Mouse (Mus musculus): ENCODE results near the gene Usp54. TPM values are rescaled to one million over a fixed set of nuclear protein-coding genes. Genes with fewer than 3 reads are reported as not detected.

The Usp54 gene
- polyA plus RNA-seq, 1 experiment from 2014 or later: 9.1 TPM

DNA sequence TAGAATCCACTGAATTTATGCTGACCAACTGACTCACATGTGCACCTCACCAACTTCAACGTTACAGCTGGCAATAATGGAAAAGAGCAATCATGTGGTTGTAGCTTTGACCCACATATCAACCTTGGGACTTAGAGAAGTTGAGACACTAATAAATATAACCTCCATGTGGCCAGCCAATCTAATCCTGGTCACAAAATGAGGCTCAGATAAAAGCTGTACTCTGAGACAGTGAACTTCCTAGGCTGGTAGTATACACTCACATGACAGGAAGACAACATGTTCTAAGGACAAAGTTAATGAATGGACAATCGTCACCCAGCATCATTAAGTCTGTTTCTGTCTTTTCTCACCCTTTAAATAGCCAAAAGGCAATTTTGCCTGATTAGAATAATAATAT is 14.4 kb downstream of the Usp54 start:
- H3K4me2 ChIP-seq (replicated peaks): no peak overlapping the region
- ATAC-seq (ENCODE audit: low FRiP score, low read depth): no peak
- 60% methylated on average over 2 of the region's 2 CpGs for WGBS
- no peak overlapping the region for H3K9ac ChIP-seq
- no peak overlapping the region for H3K27ac ChIP-seq
- H3K27me3 ChIP-seq: no peaks in the 10 kb centered on the region
- H3K4me1 ChIP-seq: peaks cover 11% of the 10 kb centered on the region; the same call in 1 of the 2 replicates
- H3K9me3 ChIP-seq: no peaks in the 10 kb centered on the region
- 0 out of 2 replicates have a peak, but pooled peaks cover 4% of the 10 kb centered on the region for H3K36me3 ChIP-seq
- H3K4me3 ChIP-seq: no peak overlapping the region

DNA sequence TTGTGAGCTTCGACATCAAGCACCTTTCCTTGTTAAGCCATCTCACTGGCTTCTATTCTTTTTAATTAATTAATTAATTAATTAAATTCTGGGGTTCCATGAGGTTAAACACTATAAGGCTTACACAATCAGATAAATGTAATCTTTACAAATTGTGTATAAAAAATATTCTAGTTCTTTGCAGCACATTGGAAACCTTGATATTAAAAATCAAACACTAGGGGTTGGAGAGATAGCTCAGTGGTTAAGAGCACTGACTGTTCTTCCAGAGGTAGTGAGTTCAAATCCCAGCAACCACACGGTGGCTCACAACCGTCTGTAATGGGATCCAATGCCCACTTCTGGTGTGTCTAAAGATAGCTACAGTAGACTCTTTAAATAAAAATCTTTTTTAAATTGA is 18.0 kb downstream of the Usp54 start:
- H3K27ac ChIP-seq: no peak overlapping the region
- H3K4me1 ChIP-seq: peaks cover 20% of the 10 kb centered on the region
- H3K36me3 ChIP-seq: peaks cover 5% of the 10 kb centered on the region; the same call in 1 of the 2 replicates
- H3K4me3 ChIP-seq: no peak overlapping the region
- 93% methylated on average over 3 of the region's 3 CpGs for WGBS
- no peak overlapping the region for H3K9ac ChIP-seq
- H3K9me3 ChIP-seq: no peaks in the 10 kb centered on the region
- H3K4me2 ChIP-seq (replicated peaks): no peak overlapping the region
- no peaks in the 10 kb centered on the region for H3K27me3 ChIP-seq
- ATAC-seq (ENCODE audit: low FRiP score, low read depth): no peak

DNA sequence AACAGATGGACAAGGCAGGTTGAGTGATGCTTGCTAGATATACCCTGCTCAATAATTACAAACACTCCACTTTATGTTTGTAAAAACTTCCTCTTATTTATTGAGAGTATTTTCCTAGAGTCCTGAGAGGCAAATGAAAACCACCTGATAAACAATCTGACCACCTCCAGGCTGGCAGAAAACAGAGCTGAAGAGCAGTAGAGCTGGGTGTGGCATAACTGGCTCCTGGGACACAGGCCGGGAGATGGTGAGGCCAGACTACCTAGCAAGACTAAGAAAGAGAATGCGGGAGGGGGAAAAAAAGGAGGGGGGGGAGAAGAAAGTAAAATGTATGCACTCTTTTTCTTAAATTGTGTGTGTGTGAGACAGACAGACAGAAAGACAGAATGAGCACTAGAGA is 18.5 kb downstream of the Usp54 start:
- no peak overlapping the region for H3K4me2 ChIP-seq (replicated peaks)
- no peak overlapping the region for H3K4me3 ChIP-seq
- H3K9me3 ChIP-seq: no peaks in the 10 kb centered on the region
- no peak overlapping the region for H3K27ac ChIP-seq
- H3K36me3 ChIP-seq: peaks cover 5% of the 10 kb centered on the region; the same call in 1 of the 2 replicates
- ATAC-seq (ENCODE audit: low FRiP score, low read depth): no peak
- 77% methylated on average over 2 of the region's 2 CpGs for WGBS
- no peak overlapping the region for H3K9ac ChIP-seq
- peaks cover 20% of the 10 kb centered on the region for H3K4me1 ChIP-seq
- H3K27me3 ChIP-seq: no peaks in the 10 kb centered on the region

DNA sequence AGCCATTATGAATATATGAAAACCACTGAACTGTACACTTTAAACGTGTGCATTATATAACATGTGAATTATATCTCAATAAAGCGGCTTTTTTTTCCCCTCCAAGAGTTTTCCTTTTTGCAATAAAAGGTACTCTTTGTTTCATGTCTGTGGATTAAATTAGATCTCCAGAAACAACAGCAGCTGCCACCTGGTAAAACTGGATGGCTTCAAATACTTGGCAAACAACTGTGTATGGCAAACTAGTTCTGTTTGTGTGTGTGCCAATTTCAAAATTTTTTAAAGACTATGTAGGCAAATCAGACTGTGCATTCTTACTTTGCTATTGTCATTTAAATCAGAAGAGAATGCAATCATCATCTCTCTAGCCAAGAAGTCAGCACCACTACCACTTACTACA is 19.0 kb downstream of the Usp54 start:
- WGBS: 69% methylated on average over 2 of the region's 2 CpGs
- peaks cover 20% of the 10 kb centered on the region for H3K4me1 ChIP-seq
- ATAC-seq (ENCODE audit: low FRiP score, low read depth): no peak
- no peaks in the 10 kb centered on the region for H3K9me3 ChIP-seq
- no peaks in the 10 kb centered on the region for H3K27me3 ChIP-seq
- peaks cover 5% of the 10 kb centered on the region; the same call in 1 of the 2 replicates for H3K36me3 ChIP-seq
- no peak overlapping the region for H3K4me2 ChIP-seq (replicated peaks)
- no peak overlapping the region for H3K9ac ChIP-seq
- H3K4me3 ChIP-seq: no peak overlapping the region
- no peak overlapping the region for H3K27ac ChIP-seq

DNA sequence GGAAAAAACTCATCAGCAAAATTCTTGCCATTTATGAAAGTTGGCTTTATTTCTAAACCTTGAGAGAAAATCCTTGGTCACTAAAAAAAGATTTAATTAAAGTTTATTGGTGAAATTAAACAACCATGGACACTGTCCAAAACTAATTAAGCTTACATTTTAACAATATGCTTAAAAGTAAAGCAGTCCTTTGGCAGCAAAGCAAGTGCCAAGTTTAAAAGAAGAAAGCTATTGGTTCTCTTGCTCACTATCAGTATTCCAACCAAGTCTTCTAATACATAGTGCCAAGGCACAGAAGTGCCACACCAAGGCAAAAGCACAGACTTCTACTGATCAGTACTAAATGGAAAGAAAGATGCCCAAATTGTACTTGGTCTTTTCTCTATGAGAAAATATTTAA is 21.7 kb downstream of the Usp54 start:
- peaks cover 19% of the 10 kb centered on the region; the same call in 1 of the 2 replicates for H3K4me1 ChIP-seq
- H3K4me3 ChIP-seq: no peak overlapping the region
- H3K9ac ChIP-seq: no peak overlapping the region
- H3K4me2 ChIP-seq (replicated peaks): no peak overlapping the region
- H3K36me3 ChIP-seq: peaks cover 5% of the 10 kb centered on the region; the same call in 1 of the 2 replicates
- no peak for ATAC-seq (ENCODE audit: low FRiP score, low read depth)
- no peak overlapping the region; the same call in 1 of the 2 replicates for H3K27ac ChIP-seq
- no peaks in the 10 kb centered on the region for H3K27me3 ChIP-seq
- no peaks in the 10 kb centered on the region for H3K9me3 ChIP-seq

DNA sequence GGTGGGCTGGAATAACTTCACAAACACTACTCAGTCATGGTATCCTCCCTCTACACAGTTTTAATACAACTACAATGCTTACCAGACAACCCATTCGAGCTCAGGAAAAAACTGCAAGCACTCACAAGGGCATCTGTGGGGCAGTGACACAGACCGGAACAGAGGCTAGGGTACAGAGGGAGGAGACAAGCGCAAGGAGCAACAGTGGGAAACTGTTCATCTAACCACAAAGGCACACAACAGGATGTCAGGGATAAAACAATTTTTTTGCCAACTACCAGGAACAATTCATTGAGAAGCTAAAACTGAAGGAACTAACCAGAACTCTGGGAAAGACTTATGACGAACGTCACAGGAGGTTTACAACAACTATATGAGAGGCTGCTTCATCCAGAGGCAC is 22.7 kb downstream of the Usp54 start:
- ATAC-seq (ENCODE audit: low FRiP score, low read depth): no peak
- no peak overlapping the region for H3K4me2 ChIP-seq (replicated peaks)
- H3K4me3 ChIP-seq: no peak overlapping the region
- no peak overlapping the region for H3K9ac ChIP-seq
- WGBS: 78% methylated on average over 5 of the region's 5 CpGs
- H3K27ac ChIP-seq: no peak overlapping the region; the same call in 1 of the 2 replicates
- no peaks in the 10 kb centered on the region for H3K9me3 ChIP-seq
- H3K36me3 ChIP-seq: peaks cover 5% of the 10 kb centered on the region; the same call in 1 of the 2 replicates
- peaks cover 19% of the 10 kb centered on the region; the same call in 1 of the 2 replicates for H3K4me1 ChIP-seq
- H3K27me3 ChIP-seq: no peaks in the 10 kb centered on the region

DNA sequence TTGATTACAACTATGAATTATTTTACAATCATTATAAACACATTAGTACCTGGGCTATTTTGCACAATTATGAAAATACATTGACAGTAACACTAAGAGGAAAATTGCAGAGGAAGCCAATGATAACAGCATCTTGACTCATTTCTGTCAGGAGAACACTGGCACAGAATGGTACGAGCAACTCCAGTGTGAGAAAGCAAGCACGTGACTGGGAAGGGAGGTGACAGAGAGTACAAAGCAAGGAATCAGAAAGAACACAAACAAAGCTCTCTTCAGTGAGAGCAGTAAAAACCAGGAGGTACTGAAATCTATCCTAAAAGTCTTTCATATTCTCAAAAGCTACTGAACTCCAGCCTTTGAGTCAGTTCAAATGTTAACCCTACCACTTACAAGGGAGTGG is 24.4 kb downstream of the Usp54 start:
- ATAC-seq (ENCODE audit: low FRiP score, low read depth): no peak
- Histone ChIP-seq H3K9ac (no peak overlapping the region), H3K4me2 (replicated peaks) (no peak overlapping the region), H3K27ac (no peak overlapping the region), H3K36me3 (peaks cover 5% of the 10 kb centered on the region; the same call in 1 of the 2 replicates), H3K4me3 (no peak overlapping the region), H3K4me1 (peaks cover 12% of the 10 kb centered on the region; the same call in 1 of the 2 replicates), H3K9me3 (no peaks in the 10 kb centered on the region), H3K27me3 (no peaks in the 10 kb centered on the region)
- WGBS: 45% methylated on average over 2 of the region's 2 CpGs

DNA sequence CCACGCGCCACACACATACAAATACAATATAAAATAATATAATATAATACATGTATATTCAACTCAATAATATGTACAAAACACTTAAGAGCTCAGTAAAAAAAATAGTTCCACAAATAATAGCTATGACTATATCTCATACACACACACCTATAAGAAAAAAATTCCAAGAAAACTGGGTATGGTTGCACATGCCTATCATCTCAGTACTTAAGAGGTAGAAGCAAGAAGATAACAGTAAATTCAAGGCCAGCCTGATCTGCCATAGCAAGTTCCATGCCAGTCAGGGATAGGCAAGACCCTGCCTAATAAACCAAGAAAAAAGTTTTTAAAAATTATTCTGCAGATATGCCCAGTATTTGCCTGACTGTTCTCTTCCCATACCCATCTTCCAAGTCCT is 25.8 kb downstream of the Usp54 start:
- no peak overlapping the region for H3K4me3 ChIP-seq
- H3K9me3 ChIP-seq: no peaks in the 10 kb centered on the region
- peaks cover 12% of the 10 kb centered on the region; the same call in 1 of the 2 replicates for H3K4me1 ChIP-seq
- H3K27me3 ChIP-seq: no peaks in the 10 kb centered on the region
- ATAC-seq (ENCODE audit: low FRiP score, low read depth): no peak
- peaks cover 1% of the 10 kb centered on the region; the same call in 1 of the 2 replicates for H3K36me3 ChIP-seq
- no peak overlapping the region for H3K9ac ChIP-seq
- H3K27ac ChIP-seq: no peak overlapping the region
- WGBS: 100% methylated on average over 2 of the region's 2 CpGs
- H3K4me2 ChIP-seq (replicated peaks): no peak overlapping the region

DNA sequence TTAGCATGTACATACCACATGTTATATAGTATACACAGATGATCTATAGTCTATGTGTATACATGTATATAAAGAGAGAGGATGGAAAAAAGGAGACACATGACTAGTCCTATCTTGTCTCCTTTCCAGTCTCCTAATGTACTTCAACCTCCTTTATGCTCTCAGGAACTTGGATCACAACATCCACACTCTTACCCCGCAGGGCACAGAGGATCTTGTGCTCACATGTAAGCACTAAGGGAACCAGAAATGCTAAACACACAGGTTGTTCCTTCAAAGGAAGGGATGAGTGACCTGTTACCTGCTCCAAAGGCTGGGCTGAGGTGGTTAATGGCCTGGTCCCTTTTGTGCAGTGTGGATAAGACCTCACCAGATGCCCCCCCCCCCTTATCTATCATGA is 28.0 kb downstream of the Usp54 start:
- Histone ChIP-seq H3K27me3 (no peaks in the 10 kb centered on the region), H3K4me2 (replicated peaks) (no peak overlapping the region), H3K4me1 (0 out of 2 replicates have a peak, but pooled peaks cover 3% of the 10 kb centered on the region), H3K9ac (no peak overlapping the region), H3K9me3 (no peaks in the 10 kb centered on the region), H3K36me3 (no peaks in the 10 kb centered on the region), H3K27ac (no peak overlapping the region), H3K4me3 (no peak overlapping the region)
- WGBS: 90% methylated on average over 1 of the region's 1 CpGs
- no peak for ATAC-seq (ENCODE audit: low FRiP score, low read depth)

DNA sequence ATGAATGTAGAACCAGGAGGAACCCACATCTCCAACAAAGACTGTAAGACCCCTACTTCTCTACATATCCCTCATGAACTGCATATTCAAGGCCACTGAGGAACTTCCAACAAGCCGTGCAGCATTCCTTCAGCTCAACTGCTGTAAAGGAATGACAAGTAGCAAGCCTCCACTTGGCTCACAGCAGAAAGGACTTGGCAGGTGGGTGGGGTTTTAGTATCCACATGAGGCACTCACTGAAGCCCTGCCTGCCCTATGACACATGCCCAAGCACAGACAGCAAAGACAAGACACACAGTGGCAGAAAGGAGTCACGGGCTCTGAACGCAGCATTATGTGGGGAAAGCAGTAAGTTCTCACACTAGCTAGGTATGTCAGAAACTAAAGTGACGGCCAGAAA is 30.7 kb downstream of the Usp54 start:
- H3K27me3 ChIP-seq: no peaks in the 10 kb centered on the region
- no peak overlapping the region for H3K9ac ChIP-seq
- no peaks in the 10 kb centered on the region for H3K4me1 ChIP-seq
- 81% methylated on average over 4 of the region's 4 CpGs for WGBS
- no peak for ATAC-seq (ENCODE audit: low FRiP score, low read depth)
- no peak overlapping the region for H3K4me2 ChIP-seq (replicated peaks)
- peaks cover 13% of the 10 kb centered on the region for H3K36me3 ChIP-seq
- no peak overlapping the region for H3K27ac ChIP-seq
- no peak overlapping the region for H3K4me3 ChIP-seq
- H3K9me3 ChIP-seq: no peaks in the 10 kb centered on the region

DNA sequence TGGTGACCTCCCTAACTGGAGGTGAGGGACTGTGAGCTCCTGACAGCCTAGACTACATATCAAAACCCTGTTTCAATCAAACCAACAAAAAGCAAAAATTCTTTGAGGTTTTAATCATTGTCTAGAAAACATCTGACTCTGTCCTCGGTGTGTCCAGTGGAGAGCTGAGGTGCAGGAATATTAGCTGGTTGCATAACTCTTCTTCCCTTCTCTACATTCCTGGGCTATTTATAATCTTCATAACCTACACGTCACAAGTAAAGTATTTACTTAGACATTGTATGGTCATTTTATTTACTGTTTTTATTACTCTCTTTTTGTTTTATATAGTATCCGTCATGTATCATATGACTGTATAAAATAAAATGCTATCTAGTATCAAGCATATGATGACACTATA is 31.3 kb downstream of the Usp54 start:
- Histone ChIP-seq H3K27me3 (no peaks in the 10 kb centered on the region), H3K4me2 (replicated peaks) (no peak overlapping the region), H3K36me3 (peaks cover 13% of the 10 kb centered on the region), H3K9me3 (no peaks in the 10 kb centered on the region), H3K4me1 (no peaks in the 10 kb centered on the region), H3K9ac (no peak overlapping the region), H3K4me3 (no peak overlapping the region), H3K27ac (no peak overlapping the region)
- 79% methylated on average over 3 of the region's 3 CpGs for WGBS
- no peak for ATAC-seq (ENCODE audit: low FRiP score, low read depth)

DNA sequence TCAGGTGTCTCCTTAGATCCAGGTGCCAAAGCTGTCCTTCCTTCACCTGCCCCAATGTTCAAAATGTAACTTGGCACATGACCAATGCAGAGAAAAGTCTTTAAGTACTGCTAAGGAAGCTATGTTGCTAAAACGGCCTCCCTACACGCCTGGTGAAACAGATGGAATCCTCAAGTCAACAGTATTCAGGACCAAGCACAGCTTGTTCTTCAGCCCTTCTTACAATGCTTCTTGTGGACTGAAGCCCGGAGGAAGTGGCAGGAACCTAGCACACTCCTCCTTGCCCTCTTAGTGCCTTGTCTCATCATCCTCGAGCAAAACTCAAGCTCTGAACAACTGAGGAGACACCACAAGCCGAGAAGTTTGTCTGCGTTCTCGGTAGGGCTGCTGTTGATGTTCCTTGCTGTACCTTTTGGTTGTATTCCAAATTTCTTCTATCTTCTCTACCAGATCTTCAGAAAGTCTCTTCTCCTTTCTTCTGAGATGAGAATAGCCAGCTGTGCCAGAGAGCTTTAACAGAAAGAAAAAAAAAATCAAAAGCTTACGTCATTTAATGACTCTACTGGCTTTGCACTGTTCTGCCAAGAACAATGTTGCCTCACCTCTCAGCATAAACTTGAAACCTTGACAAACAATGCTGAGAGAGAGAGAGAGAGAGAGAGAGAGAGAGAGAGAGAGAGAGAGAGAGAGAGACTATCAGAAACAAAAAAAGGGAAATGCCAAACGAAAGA is 33.3 kb downstream of the Usp54 start:
- no peaks in the 10 kb centered on the region for H3K9me3 ChIP-seq
- H3K4me1 ChIP-seq: no peaks in the 10 kb centered on the region
- H3K36me3 ChIP-seq: peaks cover 17% of the 10 kb centered on the region
- no peak overlapping the region for H3K27ac ChIP-seq
- no peak overlapping the region for H3K9ac ChIP-seq
- 83% methylated on average over 9 of the region's 9 CpGs for WGBS
- H3K4me2 ChIP-seq (replicated peaks): no peak overlapping the region
- no peaks in the 10 kb centered on the region for H3K27me3 ChIP-seq
- no peak overlapping the region for H3K4me3 ChIP-seq
- ATAC-seq (ENCODE audit: low FRiP score, low read depth): no peak

DNA sequence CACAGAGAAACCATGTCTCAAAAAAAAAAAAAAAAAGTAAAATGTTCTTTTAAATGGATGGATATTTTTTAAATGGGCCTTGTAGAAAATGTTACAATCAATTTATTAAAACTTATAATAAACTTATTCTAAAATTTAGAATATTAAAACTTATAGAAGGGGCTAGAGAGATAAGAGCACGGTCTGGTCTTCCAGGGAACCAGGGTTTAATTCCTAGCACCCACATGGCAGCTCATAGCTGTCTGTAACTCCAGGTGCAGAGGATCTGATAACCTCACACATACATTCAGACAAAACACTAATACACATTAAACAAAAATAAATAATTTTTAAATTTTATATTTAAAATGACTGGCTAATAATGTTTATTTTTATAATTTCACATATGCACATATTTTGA is 39.6 kb downstream of the Usp54 start:
- Histone ChIP-seq H3K9me3 (no peaks in the 10 kb centered on the region), H3K4me3 (no peak overlapping the region), H3K36me3 (peaks cover 6% of the 10 kb centered on the region), H3K27me3 (no peaks in the 10 kb centered on the region), H3K4me2 (replicated peaks) (no peak overlapping the region), H3K4me1 (peaks cover under 1% of the 10 kb centered on the region; the same call in 1 of the 2 replicates), H3K9ac (no peak overlapping the region), H3K27ac (no peak overlapping the region)
- WGBS: 94% methylated on average over 1 of the region's 1 CpGs
- no peak for ATAC-seq (ENCODE audit: low FRiP score, low read depth)
